Mouse (Mus musculus): Measurements from ENCODE around the gene Il10.

DNA sequence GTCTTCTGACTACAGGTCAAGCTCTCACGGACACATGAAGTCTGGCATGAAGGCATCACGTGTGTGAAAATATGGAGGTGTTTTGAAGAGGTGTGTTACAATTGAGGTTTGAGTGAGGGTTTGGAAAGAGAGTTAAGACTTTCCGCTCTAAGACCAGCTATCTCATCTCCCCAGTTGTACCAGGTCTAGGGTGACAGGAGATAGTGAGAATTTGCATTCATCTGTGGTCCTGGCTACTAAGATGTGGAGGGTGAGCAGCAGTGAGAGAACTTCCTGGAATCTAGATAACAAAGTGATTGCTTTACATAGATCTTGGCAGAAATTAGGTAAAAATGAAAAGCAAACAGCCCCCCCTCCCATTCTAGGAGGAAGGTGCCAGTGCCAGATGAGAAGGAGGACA lies 9.6 kb downstream of the Il10 start:
- TF ChIP-seq CTCF (IDR thresholded peaks at IDR 0.05) (no peak), POLR2A (IDR thresholded peaks at IDR 0.05; ENCODE audit: insufficient read depth, low read depth, low read length) (no peak), EP300 (IDR thresholded peaks at IDR 0.05; ENCODE audit: insufficient read depth, low read depth, low read length) (no peak)

Measured in heart, adult 2 months (tissue).